8 mouse cellular contexts compared by ENCODE assay signal in genomic region chr15:76987542-76988094, GRCm38 (mm10). TPM values are rescaled to one million over a fixed set of nuclear protein-coding genes. Genes with fewer than 3 reads are reported as not detected.
A peak's percentile ranks its signal among the peaks of the same experiment; 100 is the strongest.
DNase-seq lines count a peak whose midpoint lies in the region; ATAC-seq and TF ChIP-seq lines count a peak whose summit lies in the region.

No protein-coding gene starts in this region.

- H3K4me2 ChIP-seq in heart, embryonic 14.5 days (ENCODE audit: low read length): peak overlapping the region; percentile 73
- H3K4me2 ChIP-seq in heart, postnatal 0 days (ENCODE audit: low read depth, low read length): peak overlapping the region; percentile 68
- H3K4me2 ChIP-seq in midbrain, embryonic 14.5 days (ENCODE audit: low read length): peak overlapping the region; percentile 55

- no peaks in the 10 kb centered on the region for H3K27me3 ChIP-seq in heart, embryonic 14.5 days (ENCODE audit: control insufficient read depth, insufficient read depth, low read length)
- H3K27me3 ChIP-seq in heart, postnatal 0 days (ENCODE audit: control insufficient read depth, insufficient read depth, low read length): no peaks in the 10 kb centered on the region
- H3K27me3 ChIP-seq in midbrain, embryonic 14.5 days (ENCODE audit: control insufficient read depth, insufficient read depth, low read length): no peaks in the 10 kb centered on the region

- TF ChIP-seq CTCF in brain, embryonic 14.5 days (IDR thresholded peaks at IDR 0.05; ENCODE audit: borderline replicate concordance, extremely low read depth, insufficient read depth, insufficient read length): no peak
- no peak for TF ChIP-seq CTCF in heart, postnatal 0 days (IDR thresholded peaks at IDR 0.05; ENCODE audit: low read depth)

- DNase-seq in heart, postnatal 25 days (ENCODE audit: low spot score): no peak
- peak; percentile 88 for DNase-seq in brain, embryonic 14.5 days (ENCODE audit: low read depth)
- no peak for DNase-seq in heart, postnatal 0 days (ENCODE audit: low spot score)
- peak; percentile 66 to 71 for DNase-seq in left cerebral cortex, postnatal 14 days (ENCODE audit: low spot score in 2 of 2)
- DNase-seq in midbrain, embryonic 14.5 days: peak; percentile 90
- DNase-seq in telencephalon, adult 2 months (ENCODE audit: low read depth, low spot score): peak; percentile 46
- DNase-seq in gastrocnemius, postnatal 36 days: no peak

- intact Hi-C loops in heart, postnatal 25 days (cut with DNase I): no loop called here
- intact Hi-C loops in left cerebral cortex, postnatal 14 days (cut with DNase I): no loop called here
- intact Hi-C loops in gastrocnemius, postnatal 36 days (cut with DNase I): no loop called here

- peak overlapping the region; percentile 64 for H3K9ac ChIP-seq in heart, embryonic 14.5 days (ENCODE audit: low read length)
- peak overlapping the region; percentile 43; the same call in 1 of the 2 replicates for H3K9ac ChIP-seq in heart, postnatal 0 days (replicated peaks; ENCODE audit: low read depth, low read length)
- H3K9ac ChIP-seq in midbrain, embryonic 14.5 days (replicated peaks; ENCODE audit: low read length): peak overlapping the region; percentile 51; the same call in 1 of the 2 replicates

- ATAC-seq in heart, embryonic 14.5 days (ENCODE audit: insufficient number of reproducible peaks, insufficient read depth, low FRiP score, low read depth): no peak
- ATAC-seq in heart, postnatal 0 days (ENCODE audit: insufficient read depth, low read depth): peak; percentile 39; the same call in 1 of the 2 replicates
- peak; percentile 86 for ATAC-seq in midbrain, embryonic 14.5 days (ENCODE audit: low FRiP score, low TSS enrichment)

- TF ChIP-seq POLR2A in brain, embryonic 14.5 days (IDR thresholded peaks at IDR 0.05; ENCODE audit: borderline replicate concordance, extremely low read depth, insufficient read depth, insufficient read length, poor library complexity, severe bottlenecking): no peak

- TF ChIP-seq EP300 in heart, postnatal 0 days (IDR thresholded peaks at IDR 0.05; ENCODE audit: low read depth): no peak

- peak overlapping the region; percentile 44 to 57 for H3K4me3 ChIP-seq in heart, embryonic 14.5 days (ENCODE audit: control insufficient read depth in 1 of 2, insufficient read depth in 1 of 2, low read depth in 1 of 2, low read length in 2 of 2)
- H3K4me3 ChIP-seq in heart, postnatal 0 days (ENCODE audit: low read depth, low read length): peak overlapping the region; percentile 48
- H3K4me3 ChIP-seq in midbrain, embryonic 14.5 days (replicated peaks; ENCODE audit: low read depth, low read length): peak overlapping the region; percentile 28

- WGBS in heart, embryonic 14.5 days: 12% methylated on average over 21 of the region's 21 CpGs
- WGBS in heart, postnatal 0 days: 16% methylated on average over 21 of the region's 21 CpGs
- WGBS in midbrain, embryonic 14.5 days: 2% methylated on average over 21 of the region's 21 CpGs

- H3K36me3 ChIP-seq in heart, embryonic 14.5 days (ENCODE audit: control insufficient read depth, insufficient read depth, low read length): no peaks in the 10 kb centered on the region
- H3K36me3 ChIP-seq in heart, postnatal 0 days (replicated peaks; ENCODE audit: control insufficient read depth, insufficient read depth, low read length): no peaks in the 10 kb centered on the region
- H3K36me3 ChIP-seq in midbrain, embryonic 14.5 days (ENCODE audit: control insufficient read depth, insufficient read depth, low read length): no peaks in the 10 kb centered on the region

- peaks cover 3% of the 10 kb centered on the region in 2 experiments; a peak in 1 of 4 replicates for H3K4me1 ChIP-seq in heart, embryonic 14.5 days (ENCODE audit: control insufficient read depth in 2 of 2, insufficient read depth in 2 of 2, low read length in 2 of 2)
- peaks cover 7% of the 10 kb centered on the region for H3K4me1 ChIP-seq in heart, postnatal 0 days (ENCODE audit: control insufficient read depth, insufficient read depth)
- peaks cover 8% of the 10 kb centered on the region for H3K4me1 ChIP-seq in midbrain, embryonic 14.5 days (ENCODE audit: control insufficient read depth, insufficient read depth, low read length)

- peaks cover 7% of the 10 kb centered on the region; the same call in 1 of the 2 replicates for H3K9me3 ChIP-seq in heart, embryonic 14.5 days (ENCODE audit: control insufficient read depth, low read length)
- H3K9me3 ChIP-seq in heart, postnatal 0 days (replicated peaks; ENCODE audit: control insufficient read depth, low read length): no peaks in the 10 kb centered on the region
- H3K9me3 ChIP-seq in midbrain, embryonic 14.5 days (ENCODE audit: control insufficient read depth, low read length): no peaks in the 10 kb centered on the region

- no peak overlapping the region for H3K27ac ChIP-seq in heart, embryonic 14.5 days (replicated peaks in 1 of 2; ENCODE audit: control insufficient read depth in 1 of 2, insufficient read depth in 1 of 2, low read depth in 2 of 2, low read length in 2 of 2)
- no peak overlapping the region; the same call in 1 of the 2 replicates for H3K27ac ChIP-seq in heart, postnatal 0 days (ENCODE audit: low read depth)
- peak overlapping the region; percentile 72 for H3K27ac ChIP-seq in midbrain, embryonic 14.5 days (replicated peaks; ENCODE audit: low read depth, low read length)

RNA-seq across cellular contexts. Expression of gene 1110038F14Rik, which starts 39.3 kb away (rescaled TPM):
- 39.6 and 46.6 TPM in 2 replicates for polyA plus RNA-seq in heart, embryonic 14.5 days (2014; fragmentation: Nextera tagmentation; extraction: Ambion mirVana)
- total RNA-seq in heart, postnatal 25 days (2021): 10 to 100 TPM; 14.7 to 19.4 TPM
- 30.4 and 39.0 TPM in 2 replicates for polyA plus RNA-seq in brain, embryonic 14.5 days (2012; rRNA removed)
- 2.6 and 13.4 TPM in 2 replicates for total RNA-seq in heart, postnatal 0 days (2014; rRNA removed; ENCODE audit: low replicate concordance)
- polyA plus RNA-seq in heart, postnatal 0 days (2015; fragmentation: Nextera tagmentation; extraction: Ambion mirVana): 35.1 and 36.9 TPM in 2 replicates
- total RNA-seq in left cerebral cortex, postnatal 14 days (2021): 10 to 100 TPM; 25.0 to 27.9 TPM
- polyA plus RNA-seq in midbrain, embryonic 14.5 days (2014; fragmentation: Nextera tagmentation; extraction: Ambion mirVana): 43.0 and 45.1 TPM in 2 replicates
- total RNA-seq in gastrocnemius, postnatal 36 days (2021): 10 to 100 TPM; 15.3 to 15.7 TPM

RNA-seq across cellular contexts. Expression of gene Apol6, which starts 56.9 kb away (rescaled TPM):
- 0.19 TPM in 2 replicates for polyA plus RNA-seq in heart, embryonic 14.5 days (2014; fragmentation: Nextera tagmentation; extraction: Ambion mirVana)
- total RNA-seq in heart, postnatal 25 days (2021): under 1 TPM; 0.67 to 0.86 TPM
- polyA plus RNA-seq in brain, embryonic 14.5 days (2012; rRNA removed): 0.04 and 0.05 TPM in 2 replicates
- not detected in 2 replicates for total RNA-seq in heart, postnatal 0 days (2014; rRNA removed; ENCODE audit: low replicate concordance)
- 0.11 TPM in 2 replicates for polyA plus RNA-seq in heart, postnatal 0 days (2015; fragmentation: Nextera tagmentation; extraction: Ambion mirVana)
- total RNA-seq in left cerebral cortex, postnatal 14 days (2021): under 1 TPM; 0.20 to 0.40 TPM
- 0.15 TPM in 1 of 2 replicates, not detected in the other for polyA plus RNA-seq in midbrain, embryonic 14.5 days (2014; fragmentation: Nextera tagmentation; extraction: Ambion mirVana)
- 10 to 100 TPM; 34.5 to 38.8 TPM for total RNA-seq in gastrocnemius, postnatal 36 days (2021)

Comparison
In these comparisons a context has a peak if more than half of its experiments do, and no peak if none do; other contexts are left out.
1. DNase-seq: peak in brain, embryonic 14.5 days (single experiment), left cerebral cortex, postnatal 14 days (2 of 2), midbrain, embryonic 14.5 days (single experiment) and telencephalon, adult 2 months (single experiment); none in heart, postnatal 25 days (single experiment), heart, postnatal 0 days (single experiment) and gastrocnemius, postnatal 36 days (0 of 2).
2. RNA of gene Apol6, which starts 56.9 kb away (total RNA-seq): 34.5 to 38.8 TPM in gastrocnemius, postnatal 36 days; 0.67 to 0.86 TPM in heart, postnatal 25 days, 0.20 to 0.40 TPM in left cerebral cortex, postnatal 14 days and not detected in heart, postnatal 0 days; every median in the first group is over 10 times any median in the second.
3. Peak in every context shown above with its lines, with median percentiles within 50 percentile points of each other: H3K4me2 ChIP-seq, H3K4me3 ChIP-seq and H3K9ac ChIP-seq.